Mouse (Mus musculus) liver, embryonic 13.5 days (tissue): Measurements from ENCODE around the gene Phactr1. TPM values are rescaled to one million over a fixed set of nuclear protein-coding genes. Genes with fewer than 3 reads are reported as not detected.

Source experiments
- ATAC-seq: fragments of 200-750 bp; cut with Nextera tagmentation; 2 replicates; pipeline ENCODE4 v1.8.0; 2017; ENCODE audit warnings: low read depth, mild to moderate bottlenecking, moderate number of reproducible peaks, moderate library complexity
- DNase-seq: peaks from one replicate; pipeline ENCODE4 v3.0.0; 2022
- H3K27ac ChIP-seq: fragments of 300-500 bp; sonication (generic); 2 replicates; pipeline ENCODE4 v1.5.1; 2015; ENCODE audit warnings: moderate library complexity, mild to moderate bottlenecking, inconsistent platforms
- H3K27me3 ChIP-seq: fragments of 300-500 bp; sonication (generic); 2 replicates; pipeline ENCODE4 v1.6.1; 2015; ENCODE audit warnings: mild to moderate bottlenecking, inconsistent platforms
- H3K36me3 ChIP-seq: fragments of 300-500 bp; sonication (generic); 2 replicates; pipeline ENCODE4 v1.6.1; 2015; ENCODE audit warnings: mild to moderate bottlenecking, inconsistent platforms
- H3K4me1 ChIP-seq: fragments of 300-500 bp; sonication (generic); replicated peaks from 2 replicates; pipeline ENCODE4 v1.6.1; 2015; ENCODE audit warnings: inconsistent platforms
- H3K4me2 ChIP-seq: fragments of 300-500 bp; sonication (generic); 2 replicates; pipeline ENCODE4 v1.6.1; 2015; ENCODE audit warnings: inconsistent platforms, mild to moderate bottlenecking, moderate library complexity
- H3K4me3 ChIP-seq: fragments of 300-500 bp; sonication (generic); replicated peaks from 2 replicates; pipeline ENCODE4 v1.5.1; 2015; ENCODE audit warnings: mild to moderate bottlenecking, inconsistent platforms
- H3K9ac ChIP-seq: fragments of 300-500 bp; sonication (generic); 2 replicates; pipeline ENCODE4 v1.6.1; 2015; ENCODE audit warnings: mild to moderate bottlenecking, inconsistent platforms
- H3K9me3 ChIP-seq: fragments of 300-500 bp; sonication (generic); replicated peaks from 2 replicates; pipeline ENCODE4 v1.6.1; 2016; ENCODE audit warnings: inconsistent platforms
- whole genome bisulfite sequencing: fragments of 180-500 bp; shearing (Covaris S2); methylation state at CpG from one replicate; pipeline ENCODE4 v1.1.7; 2015; ENCODE audit not compliant: insufficient replicate concordance; 5-methylcytosine and 5-hydroxymethylcytosine counted together
- polyA plus RNA-seq: library from polyadenylated mRNA; unstranded; fragments of >200 nt; fragmentation: Nextera tagmentation; extraction: Ambion mirVana; gene quantifications from 2 replicates; pipeline ENCODE4 v1.2.1, GENCODE M21; 2015

Gene Phactr1
- polyA plus RNA-seq, 1 experiment from 2014 or later, result 0.24 TPM

- H3K27ac ChIP-seq, result no peak overlapping the region
- WGBS, result 48% methylated on average over 14 of the region's 14 CpGs
- no peaks in the 10 kb centered on the region for H3K9me3 ChIP-seq
- DNase-seq, result no peak
- no peaks in the 10 kb centered on the region for H3K36me3 ChIP-seq
- no peak overlapping the region for H3K9ac ChIP-seq
- H3K4me3 ChIP-seq, result no peak overlapping the region
- H3K27me3 ChIP-seq, result no peaks in the 10 kb centered on the region
- H3K4me2 ChIP-seq, result no peak overlapping the region
- ATAC-seq, result no peak
- H3K4me1 ChIP-seq, result no peaks in the 10 kb centered on the region
These were observed 203.8 kb downstream of the Phactr1 start for GRCm38 (mm10) chr13:42884033-42884724.

GRCm38 (mm10) chr13:42884725-42885115 is 204.3 kb downstream of the Phactr1 start:
- WGBS, result 43% methylated on average over 1 of the region's 1 CpGs
- Histone ChIP-seq H3K9ac (no peak overlapping the region), H3K27ac (no peak overlapping the region), H3K27me3 (no peaks in the 10 kb centered on the region), H3K4me2 (no peak overlapping the region), H3K36me3 (no peaks in the 10 kb centered on the region), H3K9me3 (no peaks in the 10 kb centered on the region), H3K4me3 (no peak overlapping the region), H3K4me1 (no peaks in the 10 kb centered on the region)
- DNase-seq (no peak), ATAC-seq (no peak)

- Histone ChIP-seq H3K27ac (no peak overlapping the region), H3K9me3 (no peaks in the 10 kb centered on the region)
These were observed 207.3 kb downstream of the Phactr1 start for GRCm38 (mm10) chr13:42887701-42888100.

GRCm38 (mm10) chr13:42889516-42890474 is 209.4 kb downstream of the Phactr1 start:
- DNase-seq, result no peak
- Histone ChIP-seq H3K27ac (no peak overlapping the region), H3K4me3 (no peak overlapping the region), H3K4me1 (no peaks in the 10 kb centered on the region), H3K9ac (no peak overlapping the region), H3K9me3 (no peaks in the 10 kb centered on the region), H3K27me3 (no peaks in the 10 kb centered on the region), H3K36me3 (no peaks in the 10 kb centered on the region), H3K4me2 (no peak overlapping the region)
- 56% methylated on average over 12 of the region's 12 CpGs for WGBS
- ATAC-seq, result no peak

More at GRCm38 (mm10) chr13:42887701-42888100, 207.3 kb downstream of the Phactr1 start:
- Histone ChIP-seq H3K36me3 (no peaks in the 10 kb centered on the region), H3K27me3 (no peaks in the 10 kb centered on the region), H3K4me3 (no peak overlapping the region), H3K9ac (no peak overlapping the region), H3K4me1 (no peaks in the 10 kb centered on the region), H3K4me2 (no peak overlapping the region)
- no peak for ATAC-seq
- DNase-seq, result no peak
- WGBS, result 61% methylated on average over 5 of the region's 5 CpGs

- H3K27me3 ChIP-seq, result no peaks in the 10 kb centered on the region
- 58% methylated on average over 5 of the region's 5 CpGs for WGBS
- no peak overlapping the region for H3K9ac ChIP-seq
- DNase-seq (no peak), ATAC-seq (no peak)
- H3K4me1 ChIP-seq, result no peaks in the 10 kb centered on the region
- no peaks in the 10 kb centered on the region for H3K9me3 ChIP-seq
- H3K27ac ChIP-seq, result no peak overlapping the region
- H3K36me3 ChIP-seq, result no peaks in the 10 kb centered on the region
- H3K4me2 ChIP-seq, result no peak overlapping the region
- no peak overlapping the region for H3K4me3 ChIP-seq
These were observed 210.2 kb downstream of the Phactr1 start for GRCm38 (mm10) chr13:42890651-42891050.

- Histone ChIP-seq H3K36me3 (no peaks in the 10 kb centered on the region), H3K9ac (no peak overlapping the region), H3K4me2 (no peak overlapping the region), H3K4me1 (no peaks in the 10 kb centered on the region), H3K9me3 (no peaks in the 10 kb centered on the region), H3K27ac (no peak overlapping the region), H3K4me3 (no peak overlapping the region), H3K27me3 (no peaks in the 10 kb centered on the region)
- ATAC-seq (no peak), DNase-seq (no peak)
- 79% methylated on average over 10 of the region's 10 CpGs for WGBS
These were observed 213.6 kb downstream of the Phactr1 start for GRCm38 (mm10) chr13:42894016-42894415.

GRCm38 (mm10) chr13:42894598-42894997 is 214.2 kb downstream of the Phactr1 start:
- Histone ChIP-seq H3K27me3 (no peaks in the 10 kb centered on the region), H3K9ac (no peak overlapping the region), H3K27ac (no peak overlapping the region), H3K4me2 (no peak overlapping the region), H3K36me3 (no peaks in the 10 kb centered on the region), H3K4me1 (no peaks in the 10 kb centered on the region), H3K4me3 (no peak overlapping the region), H3K9me3 (no peaks in the 10 kb centered on the region)
- WGBS, result 78% methylated on average over 12 of the region's 12 CpGs
- no peak for ATAC-seq
- no peak for DNase-seq

- 76% methylated on average over 3 of the region's 3 CpGs for WGBS
- no peak overlapping the region for H3K4me2 ChIP-seq
- H3K27me3 ChIP-seq, result no peaks in the 10 kb centered on the region
- H3K9ac ChIP-seq, result no peak overlapping the region
- ATAC-seq, result no peak
- no peak overlapping the region for H3K4me3 ChIP-seq
- no peaks in the 10 kb centered on the region for H3K9me3 ChIP-seq
- no peak overlapping the region for H3K27ac ChIP-seq
- H3K36me3 ChIP-seq, result no peaks in the 10 kb centered on the region
- DNase-seq, result no peak
- no peaks in the 10 kb centered on the region for H3K4me1 ChIP-seq
These were observed 215.6 kb downstream of the Phactr1 start for GRCm38 (mm10) chr13:42895980-42896379.

- Histone ChIP-seq H3K9ac (no peak overlapping the region), H3K9me3 (no peaks in the 10 kb centered on the region), H3K4me3 (no peak overlapping the region), H3K27ac (no peak overlapping the region), H3K36me3 (no peaks in the 10 kb centered on the region), H3K27me3 (no peaks in the 10 kb centered on the region), H3K4me2 (no peak overlapping the region), H3K4me1 (no peaks in the 10 kb centered on the region)
- DNase-seq (no peak), ATAC-seq (no peak)
- WGBS, result 47% methylated on average over 3 of the region's 3 CpGs
These were observed 219.2 kb downstream of the Phactr1 start for GRCm38 (mm10) chr13:42899611-42900010.

GRCm38 (mm10) chr13:42901837-42902236 is 221.4 kb downstream of the Phactr1 start:
- WGBS, result 58% methylated on average over 2 of the region's 2 CpGs
- DNase-seq, result no peak
- Histone ChIP-seq H3K9me3 (no peaks in the 10 kb centered on the region), H3K9ac (no peak overlapping the region), H3K27me3 (no peaks in the 10 kb centered on the region), H3K4me2 (no peak overlapping the region), H3K36me3 (no peaks in the 10 kb centered on the region), H3K4me3 (no peak overlapping the region), H3K4me1 (no peaks in the 10 kb centered on the region), H3K27ac (no peak overlapping the region)
- ATAC-seq, result no peak

GRCm38 (mm10) chr13:42902859-42903258 is 222.4 kb downstream of the Phactr1 start:
- WGBS, result 70% methylated on average over 3 of the region's 3 CpGs
- Histone ChIP-seq H3K36me3 (no peaks in the 10 kb centered on the region), H3K4me2 (no peak overlapping the region), H3K27ac (no peak overlapping the region), H3K9ac (no peak overlapping the region), H3K4me3 (no peak overlapping the region), H3K9me3 (no peaks in the 10 kb centered on the region), H3K4me1 (no peaks in the 10 kb centered on the region), H3K27me3 (no peaks in the 10 kb centered on the region)
- DNase-seq (no peak), ATAC-seq (no peak)
